Mouse (Mus musculus): ENCODE results near the gene Dnah17. TPM values are rescaled to one million over a fixed set of nuclear protein-coding genes. Genes with fewer than 3 reads are reported as not detected.
A peak's percentile ranks its signal among the peaks of the same experiment; 100 is the strongest.

The Dnah17 gene
- polyA plus RNA-seq, 1 experiment = 0.16 TPM

DNA sequence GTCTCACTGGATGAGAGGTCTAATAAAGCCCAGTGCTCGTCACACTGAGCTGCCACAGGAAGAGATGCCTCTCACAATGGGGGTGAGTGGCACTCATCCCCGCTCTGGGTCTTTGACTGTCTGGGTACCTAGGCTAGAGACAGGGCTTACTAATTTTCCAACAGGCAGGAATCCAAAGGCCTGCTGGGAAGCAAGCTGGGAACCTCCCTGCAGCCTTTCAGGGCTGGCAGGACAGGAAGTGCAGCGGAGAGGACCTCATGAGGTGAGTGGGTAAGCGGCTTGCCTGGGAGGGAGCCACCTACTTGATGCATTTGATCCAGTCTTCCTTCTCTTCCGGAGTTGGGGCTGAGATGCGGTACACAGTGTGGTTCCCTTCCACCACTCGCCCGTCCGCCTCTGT, 38.3 kb upstream of the Dnah17 start:
- Histone ChIP-seq H3K4me2 (ENCODE audit: low read depth) (no peak overlapping the region), H3K27me3 (ENCODE audit: control insufficient read depth, insufficient read depth, insufficient read length) (no peaks in the 10 kb centered on the region), H3K36me3 (ENCODE audit: control insufficient read depth, insufficient read depth) (peaks cover 17% of the 10 kb centered on the region), H3ac (ENCODE audit: control insufficient read depth, insufficient read length) (no peak overlapping the region), H3K4me3 (no peak overlapping the region), H3K79me2 (ENCODE audit: control insufficient read depth, insufficient read depth) (no peaks in the 10 kb centered on the region)
- TF ChIP-seq SRF (IDR thresholded peaks at IDR 0.05; ENCODE audit: control insufficient read depth, insufficient read length, low read depth) (no peak), REST (IDR thresholded peaks at IDR 0.05; ENCODE audit: insufficient read depth, insufficient read length) (no peak), POLR2AphosphoS2 (IDR thresholded peaks at IDR 0.05; ENCODE audit: insufficient read length, low read depth) (no peak), MAX (IDR thresholded peaks at IDR 0.05; ENCODE audit: low read depth) (no peak), E2F4 (IDR thresholded peaks at IDR 0.05; ENCODE audit: insufficient read depth) (no peak), USF1 (IDR thresholded peaks at IDR 0.05; ENCODE audit: low read depth) (no peak), MYOD1 (IDR thresholded peaks at IDR 0.05; ENCODE audit: control insufficient read depth in 1 of 3, insufficient read length in 2 of 3, low read depth in 2 of 3) (no peak)

DNA sequence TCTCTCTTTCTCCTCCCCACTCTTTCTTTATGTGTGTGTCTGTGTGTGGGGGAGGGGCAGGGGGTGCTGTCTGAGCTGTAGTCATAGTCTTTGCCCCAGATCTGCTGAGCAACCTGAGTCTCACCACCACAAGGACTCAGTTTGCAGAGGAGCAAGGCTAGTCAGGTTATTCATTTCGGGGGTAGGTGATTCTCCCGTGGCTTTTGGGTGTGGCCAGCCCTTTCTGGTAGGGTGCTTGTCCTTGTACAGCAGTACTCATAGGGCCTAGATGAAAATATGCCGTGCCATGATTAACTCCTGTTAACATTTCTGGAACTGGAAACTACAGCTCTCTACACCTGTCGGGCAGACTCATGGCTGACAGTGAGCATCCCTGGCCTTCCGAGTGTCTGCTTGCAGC, 36.2 kb upstream of the Dnah17 start:
- TF ChIP-seq POLR2AphosphoS2 (IDR thresholded peaks at IDR 0.05; ENCODE audit: insufficient read length, low read depth) (no peak), REST (IDR thresholded peaks at IDR 0.05; ENCODE audit: insufficient read depth, insufficient read length) (no peak), POLR2A (IDR thresholded peaks at IDR 0.05; ENCODE audit: insufficient read length, low read depth) (no peak), USF1 (IDR thresholded peaks at IDR 0.05; ENCODE audit: low read depth) (no peak), TCF12 (IDR thresholded peaks at IDR 0.05; ENCODE audit: insufficient read depth, poor library complexity, severe bottlenecking) (no peak), MAX (IDR thresholded peaks at IDR 0.05; ENCODE audit: low read depth) (no peak), CEBPB (IDR thresholded peaks at IDR 0.05; ENCODE audit: insufficient read depth, poor library complexity, severe bottlenecking) (no peak), MYOD1 (IDR thresholded peaks at IDR 0.05; ENCODE audit: control insufficient read depth in 1 of 3, insufficient read length in 2 of 3, low read depth in 2 of 3) (no peak), E2F4 (IDR thresholded peaks at IDR 0.05; ENCODE audit: insufficient read depth) (no peak), TCF3 (IDR thresholded peaks at IDR 0.05; ENCODE audit: insufficient read length, low read depth) (no peak), MYOG (IDR thresholded peaks at IDR 0.05; ENCODE audit: control insufficient read depth in 1 of 3, insufficient read depth in 1 of 3, insufficient read length in 2 of 3, low read depth in 2 of 3) (no peak), SRF (IDR thresholded peaks at IDR 0.05; ENCODE audit: control insufficient read depth, insufficient read length, low read depth) (no peak)
- Histone ChIP-seq H3K79me2 (ENCODE audit: control insufficient read depth, insufficient read depth) (no peaks in the 10 kb centered on the region), H3K36me3 (ENCODE audit: control insufficient read depth, insufficient read depth) (peaks cover 17% of the 10 kb centered on the region), H3K4me3 (no peak overlapping the region), H3ac (ENCODE audit: control insufficient read depth, insufficient read length) (no peak overlapping the region), H3K4me2 (ENCODE audit: low read depth) (no peak overlapping the region), H3K27me3 (ENCODE audit: control insufficient read depth, insufficient read depth, insufficient read length) (no peaks in the 10 kb centered on the region)

DNA sequence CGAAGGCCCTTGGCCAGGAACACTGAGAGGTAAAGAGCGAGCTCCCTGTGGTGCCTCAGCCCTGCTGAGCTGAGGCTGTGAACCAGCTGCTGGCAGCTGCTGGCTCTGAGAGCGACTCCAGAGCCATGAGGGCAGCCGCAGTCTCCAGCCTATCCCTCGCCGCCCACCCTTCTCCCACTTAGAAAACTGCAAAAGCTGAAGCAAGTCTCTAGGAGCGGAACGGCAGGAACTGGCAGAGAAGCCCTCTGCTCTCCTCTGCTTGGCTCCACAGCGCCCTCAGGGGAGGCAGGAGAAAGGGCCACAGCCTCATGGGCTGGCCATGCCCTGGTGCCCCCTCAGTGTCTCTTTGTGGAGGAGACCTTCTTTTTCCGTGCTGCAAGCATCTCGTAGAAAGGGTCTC, 35.2 kb upstream of the Dnah17 start:
- Histone ChIP-seq H3K27me3 (ENCODE audit: control insufficient read depth, insufficient read depth, insufficient read length) (no peaks in the 10 kb centered on the region), H3K4me2 (ENCODE audit: low read depth) (no peak overlapping the region), H3K79me2 (ENCODE audit: control insufficient read depth, insufficient read depth) (no peaks in the 10 kb centered on the region), H3K4me3 (no peak overlapping the region), H3ac (ENCODE audit: control insufficient read depth, insufficient read length) (no peak overlapping the region), H3K36me3 (ENCODE audit: control insufficient read depth, insufficient read depth) (peaks cover 17% of the 10 kb centered on the region)
- TF ChIP-seq POLR2AphosphoS2 (IDR thresholded peaks at IDR 0.05; ENCODE audit: insufficient read length, low read depth) (no peak), MYOG (IDR thresholded peaks at IDR 0.05; ENCODE audit: control insufficient read depth in 1 of 3, insufficient read depth in 1 of 3, insufficient read length in 2 of 3, low read depth in 2 of 3) (no peak), TCF3 (IDR thresholded peaks at IDR 0.05; ENCODE audit: insufficient read length, low read depth) (no peak), SRF (IDR thresholded peaks at IDR 0.05; ENCODE audit: control insufficient read depth, insufficient read length, low read depth) (no peak), CEBPB (IDR thresholded peaks at IDR 0.05; ENCODE audit: insufficient read depth, poor library complexity, severe bottlenecking) (no peak), TCF12 (IDR thresholded peaks at IDR 0.05; ENCODE audit: insufficient read depth, poor library complexity, severe bottlenecking) (no peak), POLR2A (IDR thresholded peaks at IDR 0.05; ENCODE audit: insufficient read length, low read depth) (no peak), MYOD1 (IDR thresholded peaks at IDR 0.05; ENCODE audit: control insufficient read depth in 1 of 3, insufficient read length in 2 of 3, low read depth in 2 of 3) (no peak), E2F4 (IDR thresholded peaks at IDR 0.05; ENCODE audit: insufficient read depth) (no peak), USF1 (IDR thresholded peaks at IDR 0.05; ENCODE audit: low read depth) (no peak), MAX (IDR thresholded peaks at IDR 0.05; ENCODE audit: low read depth) (no peak)

DNA sequence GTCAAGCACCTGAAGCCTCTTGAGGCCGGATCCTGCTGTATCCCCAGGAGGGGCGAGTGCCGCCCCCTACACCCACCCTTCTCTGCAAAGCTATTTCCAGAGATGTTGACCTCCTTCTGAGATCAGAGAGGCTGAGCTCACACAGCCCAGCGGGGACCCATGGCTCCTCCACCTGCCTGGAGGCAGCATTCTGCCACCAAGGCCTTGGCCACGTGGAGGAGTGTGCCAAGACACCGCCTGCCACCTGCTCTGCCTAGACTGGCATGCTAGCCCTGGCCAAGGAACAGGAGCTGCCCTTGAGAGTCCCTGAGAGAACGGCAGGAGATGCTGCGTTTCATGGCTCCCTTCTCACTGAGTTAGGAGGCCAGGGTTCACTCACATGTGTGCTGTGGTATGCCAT, 34.1 kb upstream of the Dnah17 start:
- no peaks in the 10 kb centered on the region for H3K79me2 ChIP-seq (ENCODE audit: control insufficient read depth, insufficient read depth)
- no peak overlapping the region for H3K4me3 ChIP-seq
- TF ChIP-seq MYOD1 (IDR thresholded peaks at IDR 0.05; ENCODE audit: control insufficient read depth in 1 of 3, insufficient read length in 2 of 3, low read depth in 2 of 3) = no peak
- no peak for TF ChIP-seq USF1 (IDR thresholded peaks at IDR 0.05; ENCODE audit: low read depth)
- no peak for TF ChIP-seq CEBPB (IDR thresholded peaks at IDR 0.05; ENCODE audit: insufficient read depth, poor library complexity, severe bottlenecking)
- no peak for TF ChIP-seq E2F4 (IDR thresholded peaks at IDR 0.05; ENCODE audit: insufficient read depth)
- TF ChIP-seq POLR2AphosphoS2 (IDR thresholded peaks at IDR 0.05; ENCODE audit: insufficient read length, low read depth) = no peak
- TF ChIP-seq TCF3 (IDR thresholded peaks at IDR 0.05; ENCODE audit: insufficient read length, low read depth) = no peak
- no peak for TF ChIP-seq MAX (IDR thresholded peaks at IDR 0.05; ENCODE audit: low read depth)
- TF ChIP-seq TCF12 (IDR thresholded peaks at IDR 0.05; ENCODE audit: insufficient read depth, poor library complexity, severe bottlenecking) = no peak
- no peak for TF ChIP-seq REST (IDR thresholded peaks at IDR 0.05; ENCODE audit: insufficient read depth, insufficient read length)
- TF ChIP-seq SRF (IDR thresholded peaks at IDR 0.05; ENCODE audit: control insufficient read depth, insufficient read length, low read depth) = no peak
- no peak for TF ChIP-seq POLR2A (IDR thresholded peaks at IDR 0.05; ENCODE audit: insufficient read length, low read depth)
- TF ChIP-seq MYOG (IDR thresholded peaks at IDR 0.05; ENCODE audit: control insufficient read depth in 1 of 3, insufficient read depth in 1 of 3, insufficient read length in 2 of 3, low read depth in 2 of 3) = no peak
- no peak overlapping the region for H3ac ChIP-seq (ENCODE audit: control insufficient read depth, insufficient read length)
- H3K4me2 ChIP-seq (ENCODE audit: low read depth) = no peak overlapping the region
- no peaks in the 10 kb centered on the region for H3K27me3 ChIP-seq (ENCODE audit: control insufficient read depth, insufficient read depth, insufficient read length)
- H3K36me3 ChIP-seq (ENCODE audit: control insufficient read depth, insufficient read depth) = peaks cover 13% of the 10 kb centered on the region

DNA sequence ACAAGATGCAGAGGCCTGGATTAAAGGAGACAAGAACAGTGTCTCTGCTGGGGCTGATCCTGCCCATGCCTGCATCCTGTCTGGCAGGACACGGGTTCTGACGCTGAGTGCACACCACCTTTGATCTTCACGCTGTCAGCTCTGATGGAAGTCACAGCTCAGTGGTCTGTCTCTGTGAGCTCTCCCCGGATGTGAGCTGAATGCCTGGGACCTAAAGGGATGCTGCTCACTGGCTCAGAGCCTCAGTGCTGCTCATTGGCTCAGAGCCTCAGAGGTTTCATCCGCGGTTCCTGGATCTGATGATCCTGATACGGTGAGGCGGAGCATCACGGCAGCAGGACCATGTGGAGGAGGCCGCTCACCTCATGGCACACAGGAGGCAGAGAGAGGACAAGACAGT, 31.8 kb upstream of the Dnah17 start:
- Histone ChIP-seq H3K4me2 (ENCODE audit: low read depth) (no peak overlapping the region), H3K79me2 (ENCODE audit: control insufficient read depth, insufficient read depth) (no peaks in the 10 kb centered on the region), H3K36me3 (ENCODE audit: control insufficient read depth, insufficient read depth) (peaks cover 2% of the 10 kb centered on the region), H3K27me3 (ENCODE audit: control insufficient read depth, insufficient read depth, insufficient read length) (no peaks in the 10 kb centered on the region), H3K4me3 (no peak overlapping the region), H3ac (ENCODE audit: control insufficient read depth, insufficient read length) (no peak overlapping the region)
- TF ChIP-seq MYOG (IDR thresholded peaks at IDR 0.05; ENCODE audit: control insufficient read depth in 1 of 3, insufficient read depth in 1 of 3, insufficient read length in 2 of 3, low read depth in 2 of 3) (no peak), POLR2AphosphoS2 (IDR thresholded peaks at IDR 0.05; ENCODE audit: insufficient read length, low read depth) (peak; percentile 25)
